Mouse (Mus musculus): ENCODE results near the gene Ighmbp2. TPM values are rescaled to one million over a fixed set of nuclear protein-coding genes. Genes with fewer than 3 reads are reported as not detected.
"Not testable (repeated sequence)": the region's sequence is repeated elsewhere in the genome, so short reads cannot be mapped to it uniquely, and the experiment has no call there.

Ighmbp2 gene
- total RNA-seq, 2 experiments from 2014 or later, result 5.2 to 6.7 TPM

DNA sequence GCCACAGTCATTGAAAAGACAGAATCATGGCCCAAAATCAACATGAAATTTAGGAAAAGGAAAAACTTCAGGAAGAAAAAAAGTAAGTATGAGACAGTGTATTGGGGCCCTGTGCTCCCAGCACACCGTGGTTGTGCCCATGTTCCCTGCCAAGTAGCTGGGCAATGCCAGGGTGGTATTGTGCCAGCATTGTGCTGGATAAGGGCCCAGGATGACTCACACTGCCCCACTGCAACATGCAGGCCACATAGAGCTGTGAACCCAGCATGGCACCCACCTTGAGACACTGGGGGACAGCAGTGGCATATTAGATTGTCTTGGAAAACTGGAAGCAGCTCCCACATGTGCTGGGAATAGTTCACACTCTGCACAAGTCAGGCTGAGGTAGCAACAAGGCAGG lies 6.2 kb upstream of the Ighmbp2 start:
- peak; percentile 37 to 39 for DNase-seq

DNA sequence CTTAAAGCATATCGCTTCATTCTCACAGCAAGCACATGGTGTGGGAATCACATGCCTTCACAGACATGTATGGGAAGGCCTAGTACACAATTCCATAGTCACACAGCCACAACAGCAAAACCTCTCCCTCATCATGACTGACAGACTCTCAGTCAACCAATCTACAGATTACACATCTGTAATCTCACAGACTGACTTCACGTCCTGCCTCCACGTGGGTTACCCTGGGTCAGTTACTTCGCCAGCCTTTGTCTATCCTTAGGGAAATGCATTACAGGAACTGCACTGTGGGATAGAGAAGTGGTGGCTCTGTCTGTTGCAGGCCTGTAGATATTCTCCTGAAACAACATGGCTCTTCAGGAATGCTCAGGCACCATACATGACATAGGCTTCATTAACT lies 931 bp downstream of the Ighmbp2 start:
- DNase-seq, result no peak

DNA sequence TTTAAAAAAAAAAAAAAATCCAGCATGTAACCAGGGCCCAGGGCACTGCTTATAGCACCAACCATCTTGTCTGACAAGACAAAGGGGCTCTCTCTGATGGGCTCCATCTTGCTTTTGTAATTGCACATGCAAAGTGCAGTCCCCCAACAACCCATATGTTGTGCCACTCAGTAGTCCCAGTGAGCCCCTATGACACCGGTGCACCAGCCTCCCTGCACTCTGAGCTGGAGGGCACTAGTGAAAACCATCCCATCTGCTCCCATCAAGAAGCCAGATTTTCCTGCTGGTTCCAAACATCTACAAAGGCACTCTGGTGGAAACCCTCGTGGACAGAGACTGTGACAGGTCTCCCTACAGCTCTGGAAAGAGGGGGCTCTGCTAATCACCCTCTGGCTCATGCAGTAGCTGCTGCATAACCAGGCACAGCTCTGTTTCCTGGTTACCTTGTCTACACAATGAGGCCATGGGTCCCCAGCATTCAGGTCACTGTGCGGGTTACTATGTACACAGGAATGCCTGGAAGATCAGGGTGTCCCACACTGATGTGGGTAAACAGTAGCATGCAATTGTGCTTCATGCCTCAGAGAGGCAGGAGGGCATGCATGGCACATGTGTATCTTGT lies 7.0 kb downstream of the Ighmbp2 start:
- DNase-seq, result no peak

DNA sequence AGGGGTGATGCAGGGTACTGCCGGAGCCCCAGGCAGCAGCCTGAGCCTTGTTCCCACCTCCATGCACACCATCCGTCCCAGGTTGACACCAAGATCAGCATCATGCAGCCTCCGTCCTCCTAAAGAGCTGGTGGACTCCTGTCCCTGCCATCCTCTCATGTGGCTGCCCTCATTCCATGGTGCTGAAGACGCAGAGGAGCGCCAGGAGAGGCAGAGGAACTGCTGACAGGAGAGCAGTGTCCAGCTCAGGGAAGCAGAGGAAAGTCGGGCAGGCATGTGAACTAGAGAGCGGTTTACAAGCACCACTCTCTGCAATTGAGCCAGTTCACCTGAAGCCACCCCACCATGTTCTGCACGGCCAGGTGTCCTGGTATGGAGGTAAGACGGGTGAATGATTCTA lies 9.5 kb downstream of the Ighmbp2 start:
- no peak for DNase-seq

DNA sequence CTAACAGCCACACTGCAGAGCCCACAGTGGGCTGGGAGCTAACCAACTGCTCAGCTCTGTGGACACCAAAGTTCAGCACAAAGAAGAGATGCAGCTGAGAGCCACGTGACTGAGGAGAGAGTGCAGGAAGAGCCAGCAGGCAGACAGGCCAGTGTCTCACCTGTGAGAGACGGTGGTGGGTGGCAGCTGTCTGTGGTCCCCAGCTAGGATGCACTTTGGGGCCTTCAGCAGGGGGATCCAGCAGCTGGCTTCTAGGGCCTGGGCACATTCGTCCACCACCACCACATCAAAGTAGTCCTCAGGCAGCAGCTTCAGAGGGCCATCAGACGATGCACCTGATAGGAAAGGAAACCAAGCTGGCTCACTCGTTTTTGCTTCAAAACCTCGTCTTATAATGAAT lies 11.5 kb downstream of the Ighmbp2 start:
- no peak for DNase-seq

DNA sequence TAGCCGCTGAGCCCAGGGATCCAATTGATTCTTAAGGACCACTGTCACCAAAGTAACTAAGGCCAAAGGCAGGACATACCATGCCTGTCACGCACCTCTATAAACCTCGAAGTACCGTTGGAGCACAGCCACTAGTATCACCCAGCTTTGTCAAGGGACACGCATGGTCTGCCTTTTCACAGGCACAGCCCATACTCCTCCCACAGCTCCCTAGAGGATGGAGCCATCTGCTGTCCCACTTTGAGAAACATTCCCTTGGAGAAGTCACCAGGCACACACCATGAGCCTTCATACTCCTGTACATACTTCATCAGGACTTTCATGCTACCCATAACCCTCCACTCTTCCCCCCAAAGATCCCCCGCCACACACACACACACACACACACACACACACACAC lies 13.0 kb downstream of the Ighmbp2 start:
- DNase-seq, result no peak

DNA sequence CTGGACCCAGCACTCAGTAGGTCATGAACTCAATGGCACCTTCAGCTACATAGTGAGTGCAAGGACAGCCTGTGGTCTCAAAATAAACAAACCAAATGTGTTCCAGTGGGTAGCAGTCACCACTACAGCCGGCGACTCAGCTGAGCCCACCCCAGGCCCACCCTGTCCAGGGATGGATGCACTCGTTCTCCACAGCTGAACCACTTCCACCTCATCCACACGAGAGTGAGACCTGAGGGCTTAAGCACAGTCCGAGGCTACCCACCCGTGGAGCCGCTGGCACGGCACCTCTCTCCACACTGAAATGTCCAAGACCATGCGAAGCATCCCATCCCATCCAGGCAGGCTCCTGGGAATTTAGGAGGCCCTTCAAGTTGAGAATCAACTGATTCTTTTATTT lies 13.5 kb downstream of the Ighmbp2 start:
- DNase-seq, result no peak

DNA sequence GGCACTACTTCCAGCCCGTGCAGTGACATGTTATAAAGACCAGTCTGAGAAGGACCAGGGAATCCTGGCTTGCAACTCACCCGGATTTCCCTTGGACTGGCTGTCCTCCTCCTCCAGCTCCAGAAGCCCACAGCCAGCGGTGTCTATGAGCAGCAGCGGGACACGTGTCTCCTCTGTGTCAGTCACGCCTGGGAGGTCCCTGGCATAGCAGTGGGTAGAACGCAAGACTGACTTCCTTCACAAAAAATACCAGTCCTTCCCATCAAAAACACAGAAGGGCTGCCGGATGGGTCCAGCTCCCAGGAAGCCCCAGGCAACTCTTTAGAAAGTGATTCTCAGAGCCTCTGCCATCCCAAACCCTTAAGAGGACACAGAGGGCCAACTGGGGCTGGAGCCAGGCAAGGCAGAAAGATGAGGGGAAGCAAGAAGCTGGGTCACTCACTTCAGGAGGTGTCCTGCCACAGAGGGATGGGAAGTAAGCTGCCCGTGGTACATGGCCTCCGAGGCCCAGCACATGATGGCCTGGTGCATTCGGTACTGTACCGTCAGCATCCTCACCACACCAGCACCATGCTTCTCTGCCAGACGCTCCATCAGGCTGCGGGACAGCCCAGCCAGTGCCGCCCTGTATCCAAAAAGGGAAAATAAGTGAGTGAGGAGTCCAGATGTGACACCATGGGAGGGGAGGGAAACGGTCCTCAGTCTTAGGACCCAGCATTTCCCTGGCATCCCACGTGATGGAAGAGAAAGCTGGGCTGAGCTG lies 14.4 kb downstream of the Ighmbp2 start:
- DNase-seq, result no peak

DNA sequence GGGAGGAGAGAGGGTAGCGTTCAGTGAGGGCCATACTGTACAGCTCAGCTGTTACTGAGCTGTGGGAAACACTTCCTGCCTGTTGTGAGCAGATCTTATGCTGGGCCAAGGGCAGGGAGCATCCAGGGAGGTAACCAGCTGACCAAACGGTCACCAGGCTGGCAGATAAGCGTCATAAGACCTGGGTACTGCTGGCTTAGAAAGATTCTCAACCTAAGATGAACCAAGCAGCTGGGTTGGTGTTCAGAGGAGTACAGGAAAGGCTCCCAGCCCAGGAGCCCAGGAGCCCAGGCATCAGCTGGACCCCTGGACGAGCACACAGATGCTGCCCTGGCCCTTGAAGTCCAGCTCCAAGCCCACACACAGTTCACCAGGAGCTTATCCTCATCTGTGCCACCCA lies 15.5 kb downstream of the Ighmbp2 start:
- DNase-seq, result no peak

DNA sequence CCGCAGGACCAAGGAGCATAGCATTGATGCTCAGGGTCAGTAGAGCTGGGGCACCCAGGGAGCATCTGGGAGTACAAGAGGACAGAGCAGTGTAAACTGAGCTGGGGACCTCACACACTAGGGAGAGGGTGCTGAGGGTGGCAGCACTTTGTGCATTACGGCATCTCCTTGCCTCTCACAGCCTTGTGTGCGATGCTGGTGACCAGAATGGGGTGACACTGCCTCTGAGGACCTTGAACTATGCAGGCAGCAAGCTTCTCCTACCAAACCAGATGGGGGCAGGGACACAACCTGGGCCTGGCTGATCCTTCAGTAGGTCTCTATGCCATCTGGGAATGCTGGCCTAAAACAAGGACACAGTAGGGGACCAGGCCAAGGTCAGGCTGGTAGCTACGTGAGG lies 16.1 kb downstream of the Ighmbp2 start:
- DNase-seq, result no peak

DNA sequence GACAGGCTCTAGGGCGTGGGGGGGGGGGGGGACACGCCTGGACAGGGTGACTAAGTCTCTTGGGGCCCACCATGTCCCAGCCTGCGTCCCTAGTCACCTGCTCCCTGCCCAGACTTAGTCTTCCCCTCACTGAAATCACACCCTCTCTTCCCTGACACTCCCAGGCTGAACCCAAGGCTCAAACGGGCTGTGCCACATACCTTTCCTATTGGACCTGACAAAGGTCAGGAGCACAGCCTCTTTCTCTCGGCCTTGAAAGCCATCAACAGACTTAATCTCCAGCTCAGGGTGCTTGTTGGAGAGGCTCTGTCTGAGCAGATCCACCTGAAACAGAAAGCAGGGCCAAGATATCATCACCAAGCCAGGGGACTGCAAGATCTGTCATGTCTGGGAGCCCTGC lies 16.7 kb downstream of the Ighmbp2 start:
- no peak for DNase-seq

DNA sequence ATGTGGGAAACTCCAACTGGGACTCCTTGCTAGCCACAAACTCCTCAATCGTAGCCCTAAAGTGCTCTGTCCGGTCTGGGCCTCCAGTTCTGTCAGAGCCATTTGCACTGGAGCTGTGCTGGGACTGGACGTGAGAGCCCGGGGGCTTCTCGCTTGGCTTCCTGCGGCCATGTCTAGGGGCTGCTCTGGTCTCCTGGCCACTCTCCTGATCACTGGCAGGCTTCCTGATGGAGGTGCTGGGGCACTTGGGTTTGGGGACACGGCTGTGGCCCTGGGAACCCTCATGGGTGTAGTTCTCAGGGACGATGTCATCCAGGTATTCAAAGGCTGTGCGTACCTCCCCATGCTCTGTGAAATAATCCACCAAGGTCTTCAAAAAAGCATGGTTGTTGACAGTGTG lies 17.6 kb downstream of the Ighmbp2 start:
- DNase-seq, result no peak

DNA sequence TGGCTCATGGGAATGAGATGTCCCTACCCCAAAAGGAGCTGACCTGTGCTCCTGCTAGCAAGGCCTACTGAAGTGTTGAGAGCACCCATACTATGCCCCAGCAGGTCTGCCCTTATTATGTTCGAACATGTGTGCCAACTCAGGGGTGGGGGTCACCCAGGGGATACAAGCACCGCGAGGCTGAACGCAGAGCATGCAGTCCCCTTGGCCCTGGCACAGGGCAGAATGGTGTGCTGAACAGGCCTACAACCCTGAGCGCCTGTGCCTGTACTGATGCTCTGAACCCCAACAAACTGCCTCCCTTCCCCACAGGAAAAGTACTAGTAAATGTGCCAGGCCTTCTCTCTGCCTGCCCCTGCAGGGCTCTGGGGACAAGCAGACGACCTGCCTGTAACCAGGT lies 18.5 kb downstream of the Ighmbp2 start:
- DNase-seq, result no peak

DNA sequence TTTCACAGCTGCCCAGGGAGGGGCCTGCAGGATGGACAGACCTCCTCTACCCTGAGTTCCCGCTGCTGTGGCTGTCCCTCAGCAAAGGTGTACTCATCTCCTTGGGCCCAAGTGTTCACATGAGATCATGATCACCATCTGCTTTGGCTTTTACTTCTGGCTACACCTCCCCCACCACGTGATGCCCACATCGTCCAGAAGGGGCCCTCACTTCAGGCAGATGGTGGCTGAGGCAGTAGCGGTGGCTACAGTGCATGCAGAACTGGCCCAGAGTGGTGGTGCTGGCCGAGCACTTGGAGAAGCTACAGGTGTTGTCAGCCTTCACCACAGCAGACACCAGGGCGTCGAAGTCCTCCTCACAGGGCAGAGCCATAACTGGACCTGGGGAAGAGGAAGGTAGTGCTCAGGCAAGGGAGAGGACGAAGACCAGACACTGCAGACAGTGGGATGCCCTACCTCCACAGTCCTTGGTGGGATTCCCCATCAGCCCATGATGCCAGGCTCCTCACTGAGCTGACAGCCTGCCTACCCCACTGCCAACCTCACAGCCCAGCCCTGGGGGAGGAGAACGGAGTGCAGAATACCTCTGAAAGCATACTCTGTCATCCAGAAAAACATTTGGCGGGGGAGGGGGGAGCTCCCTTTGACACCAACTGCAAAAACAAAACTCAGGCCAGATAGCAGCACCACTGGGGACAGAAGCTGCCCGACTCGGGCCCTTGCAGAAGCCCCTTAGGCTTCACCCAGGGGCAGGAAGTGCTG lies 20.9 kb downstream of the Ighmbp2 start:
- DNase-seq, result no peak

DNA sequence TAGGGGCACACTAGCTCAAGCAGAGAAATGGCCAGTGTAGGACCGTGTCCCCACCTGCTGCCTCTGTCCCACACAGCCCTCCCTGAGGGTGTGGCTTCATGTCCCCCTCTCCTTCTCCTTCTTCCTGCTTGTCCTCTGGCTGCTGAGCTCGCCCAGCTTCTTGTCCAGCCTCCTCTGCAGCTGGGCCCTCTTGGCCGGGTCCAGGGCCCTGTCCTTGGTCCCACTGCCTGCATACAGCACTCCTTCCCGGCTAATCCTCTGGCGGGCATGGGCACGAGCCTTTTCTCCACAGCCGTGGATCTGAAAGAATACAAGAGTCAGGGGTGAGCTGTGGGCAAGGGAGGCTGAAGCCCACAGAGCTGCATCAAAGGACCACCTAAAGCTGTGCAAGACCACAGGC lies 21.5 kb downstream of the Ighmbp2 start:
- DNase-seq, result no peak

DNA sequence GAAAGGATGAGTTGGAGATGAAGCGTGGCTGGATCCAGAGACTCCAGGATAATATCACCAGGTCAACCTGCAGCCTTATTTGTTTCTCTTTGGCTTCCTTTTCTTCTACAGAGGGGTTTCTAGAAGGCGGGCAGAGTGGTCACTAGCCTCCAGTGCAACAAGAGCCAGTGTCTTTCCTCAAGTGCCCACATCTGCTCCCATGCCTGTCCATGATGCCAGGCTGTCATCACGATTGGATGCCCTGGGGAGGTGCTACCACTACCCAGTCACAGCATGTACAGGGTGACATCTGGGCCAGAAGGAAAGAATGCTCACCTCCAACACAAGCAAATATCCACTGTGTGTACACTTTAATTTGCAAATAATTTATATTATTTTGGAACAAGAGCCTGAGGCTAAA lies 22.2 kb downstream of the Ighmbp2 start:
- DNase-seq, result no peak

DNA sequence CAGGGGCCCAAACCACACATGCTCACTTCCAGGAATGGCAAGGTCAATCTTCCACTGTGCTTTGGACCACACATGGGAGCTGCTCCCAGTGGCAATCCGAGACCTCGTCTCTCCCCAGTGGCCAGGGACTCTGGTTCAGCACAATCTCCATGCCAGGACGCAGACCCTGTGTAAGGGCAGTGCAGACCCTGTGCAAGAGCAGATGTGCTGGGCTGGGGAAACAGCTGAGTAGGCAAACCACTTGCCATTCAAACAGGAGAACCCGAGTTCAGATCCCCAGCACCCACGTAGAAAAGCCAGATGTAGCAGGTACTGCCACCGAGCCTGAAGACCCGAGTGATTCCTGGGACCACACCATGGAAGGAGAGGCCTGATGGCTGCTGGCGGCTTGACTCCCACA lies 22.8 kb downstream of the Ighmbp2 start:
- DNase-seq, result no peak

DNA sequence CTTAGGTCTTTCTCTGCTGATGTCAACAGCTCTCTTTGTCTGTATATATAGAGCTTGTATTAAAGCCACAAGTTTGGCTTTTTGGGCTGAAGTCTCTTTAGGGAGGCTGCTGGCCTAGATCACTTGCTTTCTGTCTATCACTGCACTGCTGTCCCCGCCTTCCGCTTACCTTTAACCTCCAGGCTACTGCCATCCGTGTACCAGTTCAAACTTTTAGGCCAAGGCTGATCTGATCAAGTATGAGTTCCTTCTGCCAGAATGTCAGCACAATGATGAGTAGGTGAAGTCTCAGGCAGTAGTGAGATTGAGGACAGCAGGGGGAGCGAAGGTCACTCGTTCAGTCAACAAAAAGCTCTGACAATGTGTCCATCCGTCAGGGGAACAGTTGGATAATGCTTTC lies 57.6 kb downstream of the Ighmbp2 start:
- peak in 1 of 2 experiments; percentile 15 for DNase-seq

DNA sequence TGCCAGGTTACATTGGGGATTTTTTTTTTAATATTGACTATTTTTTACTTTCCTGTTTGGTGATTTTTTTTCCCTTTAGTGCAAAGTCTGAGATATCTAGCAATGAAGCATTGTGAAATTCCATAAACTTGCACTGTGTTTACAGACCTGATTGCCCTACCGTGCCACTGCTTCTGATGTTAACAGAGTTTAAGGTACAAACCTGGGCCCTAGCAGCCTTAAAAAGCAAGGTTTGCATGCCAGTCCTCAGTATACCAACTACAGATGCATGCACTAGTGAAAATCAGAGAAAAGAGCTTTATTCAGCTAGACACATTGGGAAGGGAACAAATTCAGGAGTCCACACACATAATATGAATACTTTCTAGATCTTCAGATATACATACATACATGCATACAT lies 67.9 kb downstream of the Ighmbp2 start:
- DNase-seq, result not testable (repeated sequence)
